Mouse (Mus musculus) ovary, postnatal 10 days (tissue): ENCODE data around the gene Shank1.
"Not testable (repeated sequence)": the region's sequence is repeated elsewhere in the genome, so short reads cannot be mapped to it uniquely, and the experiment has no call there.

ENCODE experiments used
- DNase-seq: peaks from one replicate; pipeline ENCODE4 v3.0.0; 2022; ENCODE audit warnings: low spot score

Gene Shank1

DNA sequence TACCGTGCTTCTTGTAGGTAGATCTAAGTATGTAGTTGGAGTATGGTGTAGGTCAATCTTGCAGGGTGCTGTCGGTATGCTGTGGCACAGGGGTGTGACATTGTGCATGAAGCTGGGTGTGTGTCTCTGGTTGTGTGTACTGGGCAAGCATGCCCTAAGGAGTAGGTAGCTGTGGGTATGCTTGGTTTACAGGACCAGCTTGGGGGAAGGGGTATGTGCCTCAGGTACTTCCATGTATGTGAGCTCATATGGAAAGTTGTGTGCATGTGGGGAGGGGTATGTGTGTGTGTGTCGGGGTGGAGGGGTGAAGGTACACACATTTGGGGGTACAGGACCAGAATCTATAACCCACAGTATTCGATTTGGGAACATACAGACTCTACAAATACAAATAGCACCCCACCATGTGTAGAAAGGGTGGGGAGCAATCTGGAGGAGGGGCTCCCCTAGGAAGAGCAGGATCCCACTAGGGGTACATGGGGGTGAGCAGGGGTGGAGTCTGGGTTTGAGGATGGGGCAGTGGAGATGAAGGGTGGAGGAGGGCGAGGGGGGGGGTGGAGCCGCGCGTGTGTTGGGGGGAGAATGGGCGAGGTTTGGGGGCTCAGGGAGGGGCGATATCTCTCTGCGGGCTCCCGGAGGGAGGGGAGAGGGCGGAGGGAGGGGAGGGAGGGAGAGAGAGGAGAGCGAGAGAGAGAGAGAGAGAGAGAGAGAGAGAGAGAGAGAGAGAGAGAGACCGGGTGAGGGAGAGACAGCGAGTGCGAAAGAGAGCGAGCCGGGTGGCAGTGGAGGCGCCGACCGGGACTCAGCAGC lies at the start of gene Shank1:
Shank1 (plus strand) TSS at position 779 of the 810 bp plus-strand sequence.
- no peak for DNase-seq

DNA sequence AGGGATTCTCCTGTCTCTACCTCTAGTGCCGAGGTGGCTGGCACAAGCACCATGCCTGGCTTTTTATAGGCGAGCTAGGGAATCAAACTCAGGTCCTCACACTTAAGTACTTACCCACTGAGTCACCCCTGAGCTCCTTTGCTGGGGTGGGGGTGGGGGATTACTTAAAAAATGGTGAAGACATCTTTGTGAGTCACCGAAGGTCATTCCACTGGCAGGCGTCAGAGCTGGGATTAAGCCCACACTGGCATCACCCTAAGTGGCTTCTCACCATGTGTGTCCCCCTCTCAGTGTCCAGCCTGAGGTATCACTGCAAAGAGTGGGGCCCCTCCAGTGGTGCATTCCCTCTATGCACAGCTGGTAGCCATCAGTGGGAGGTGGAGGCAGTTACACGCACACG lies 49.6 kb upstream of the Shank1 start:
- DNase-seq: no peak

DNA sequence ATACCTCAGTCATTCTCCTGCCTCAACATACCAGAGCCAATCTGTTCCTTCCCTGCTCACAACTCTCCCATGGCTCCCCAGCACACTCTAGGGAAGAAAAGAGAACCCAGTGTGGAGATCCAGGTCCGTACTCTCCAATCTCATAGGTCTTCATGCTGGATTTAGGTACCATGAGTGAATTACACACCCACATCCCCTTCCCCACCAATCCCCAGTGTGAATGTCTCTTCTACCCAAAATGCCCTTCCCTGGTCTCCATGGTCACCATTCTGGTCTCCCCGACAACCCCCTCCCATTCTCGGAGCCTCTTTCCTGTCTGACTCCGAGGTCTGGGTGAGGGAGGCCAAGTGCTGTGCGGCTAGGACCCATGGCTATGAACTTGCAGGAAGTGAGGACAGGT lies 48.9 kb upstream of the Shank1 start, which contains the start of gene Gm15517:
Gm15517 (plus strand) TSS at position 301 of the 400 bp plus-strand sequence.
- DNase-seq: no peak

DNA sequence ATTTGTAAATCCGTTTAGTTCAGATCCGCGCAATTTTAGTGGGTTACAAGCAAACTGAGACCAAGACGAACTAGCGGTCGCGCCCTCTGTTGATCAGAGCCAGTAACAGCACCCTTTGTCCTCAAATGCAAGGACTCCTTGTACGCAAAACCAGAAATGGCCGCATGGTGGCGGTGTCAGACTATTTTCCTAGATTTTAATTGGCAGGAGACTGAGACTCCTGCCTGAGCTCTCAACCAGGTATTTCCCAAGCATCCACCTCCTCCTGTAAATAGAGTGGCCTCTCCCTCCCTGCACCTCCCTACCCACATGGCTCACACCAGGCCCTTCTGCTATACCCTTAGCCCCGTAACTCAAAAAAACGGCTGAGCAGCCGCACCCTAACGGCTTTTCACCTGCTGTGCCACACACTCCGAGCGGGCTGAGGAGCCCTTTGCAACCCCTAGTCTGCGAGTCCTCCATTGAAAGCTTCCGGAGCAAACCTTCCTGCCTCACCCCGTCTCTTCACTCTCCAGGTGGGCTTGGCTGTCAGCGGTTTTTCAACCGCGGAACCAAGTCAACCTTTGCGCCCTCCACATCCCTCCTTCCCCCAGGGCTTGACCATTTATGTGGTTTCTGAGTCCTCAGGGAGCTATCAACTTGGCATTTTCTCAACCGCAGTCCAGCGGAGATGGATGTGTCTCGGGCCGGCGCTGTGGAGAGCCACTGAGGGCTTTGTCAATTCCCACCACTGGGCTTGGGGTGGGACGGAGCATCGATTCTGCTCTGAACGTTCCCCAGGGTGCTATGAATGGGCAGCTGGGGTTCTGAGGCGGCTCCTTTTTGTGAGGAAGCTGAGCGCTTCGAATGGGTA lies 47.0 kb upstream of the Shank1 start:
- DNase-seq: peak; percentile 91

DNA sequence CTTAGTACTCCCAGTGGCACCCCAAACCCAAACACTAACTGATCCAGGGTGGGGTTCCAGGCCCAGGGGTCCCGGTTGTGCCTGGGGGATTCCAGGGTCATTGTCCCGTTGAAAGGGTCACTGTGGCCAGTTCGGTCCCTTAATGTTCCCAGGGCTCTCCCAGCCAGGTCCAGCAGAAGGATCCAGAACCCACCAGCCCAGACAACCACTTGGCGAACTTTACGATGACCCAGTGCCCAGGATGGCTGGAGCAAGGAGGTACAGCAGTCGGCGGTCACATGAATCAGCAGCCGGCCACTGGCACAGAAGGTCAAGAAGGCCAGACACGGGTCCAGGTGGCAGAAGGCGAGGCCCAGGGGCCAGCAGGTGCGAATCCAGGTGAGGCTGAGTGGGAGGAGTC lies 41.9 kb upstream of the Shank1 start:
- DNase-seq: no peak

DNA sequence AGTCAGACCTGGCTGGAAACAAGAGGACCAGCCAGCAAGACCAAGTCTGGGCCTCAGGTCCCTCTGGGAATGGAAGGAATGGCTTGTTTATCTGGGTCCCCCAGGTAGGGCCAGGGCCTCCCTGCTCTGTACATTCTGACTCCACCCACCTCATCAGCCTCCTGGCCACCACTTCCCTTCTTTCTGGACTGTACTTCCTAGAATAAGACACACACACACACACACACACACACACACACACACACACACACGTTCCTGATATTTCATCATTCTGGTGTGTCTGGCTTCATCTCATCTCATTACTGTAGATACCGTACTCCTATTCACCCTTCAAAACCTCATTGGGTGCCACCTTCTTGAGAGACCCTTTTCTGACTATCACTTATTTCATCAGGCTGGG lies 40.7 kb upstream of the Shank1 start:
- DNase-seq: no peak

DNA sequence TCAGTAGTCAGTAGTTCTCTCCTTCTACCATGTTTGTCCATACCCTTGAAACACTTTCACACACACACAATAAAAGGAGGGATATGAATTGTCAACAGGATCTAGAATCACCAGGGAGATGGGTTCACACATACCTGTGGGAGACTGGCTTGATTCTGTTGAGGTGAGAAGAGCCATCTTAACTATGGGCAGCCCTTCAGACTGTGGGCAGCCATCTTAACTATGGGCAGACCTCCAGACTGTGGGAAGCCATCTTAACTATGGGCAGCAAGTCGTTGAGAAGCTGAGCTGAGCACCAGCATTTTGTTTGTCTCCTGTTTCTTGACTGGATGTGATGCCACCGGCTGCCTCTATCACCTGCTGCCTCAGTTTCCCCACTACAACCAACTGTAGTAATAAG lies 38.7 kb upstream of the Shank1 start:
- DNase-seq: no peak

DNA sequence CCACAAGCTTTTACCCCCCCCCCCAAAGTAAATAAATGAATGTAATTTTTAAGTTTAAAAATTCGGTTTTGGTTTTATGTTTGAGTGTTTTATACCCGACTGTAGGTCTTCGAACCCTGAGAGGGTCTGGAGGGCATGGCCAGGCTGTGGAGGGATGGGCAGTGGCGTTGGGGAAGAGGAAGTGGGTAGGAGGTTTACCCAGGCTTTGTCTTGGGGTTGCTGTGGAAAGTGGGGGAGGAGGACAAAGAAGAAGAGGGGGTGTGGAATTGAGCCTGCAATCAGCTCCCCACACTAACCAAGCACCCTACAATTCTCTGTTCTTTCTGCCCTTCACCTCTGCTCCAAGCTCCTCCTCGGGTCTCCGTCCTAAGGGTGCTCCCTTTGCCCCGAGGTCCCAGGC lies 37.5 kb upstream of the Shank1 start:
- DNase-seq: no peak

DNA sequence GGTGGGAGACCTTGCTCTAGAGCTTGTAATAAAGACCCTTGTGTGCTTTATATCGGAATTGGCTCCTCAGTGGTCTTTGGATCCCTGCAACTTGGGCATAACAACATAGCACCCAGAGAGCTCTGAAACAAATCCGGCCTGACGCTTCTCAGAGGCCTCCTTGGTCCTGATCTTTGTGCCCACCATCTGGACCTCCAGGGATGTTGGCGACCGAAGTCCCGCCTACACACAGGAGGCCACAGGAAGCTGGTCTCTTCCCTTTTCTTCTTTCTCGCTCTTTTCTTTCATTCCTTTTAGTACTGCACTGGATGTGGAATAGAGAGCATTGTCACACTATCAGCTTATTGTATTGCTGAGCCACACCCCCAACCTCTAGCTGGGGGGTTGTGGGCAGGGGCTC lies 36.6 kb upstream of the Shank1 start:
- no peak for DNase-seq

DNA sequence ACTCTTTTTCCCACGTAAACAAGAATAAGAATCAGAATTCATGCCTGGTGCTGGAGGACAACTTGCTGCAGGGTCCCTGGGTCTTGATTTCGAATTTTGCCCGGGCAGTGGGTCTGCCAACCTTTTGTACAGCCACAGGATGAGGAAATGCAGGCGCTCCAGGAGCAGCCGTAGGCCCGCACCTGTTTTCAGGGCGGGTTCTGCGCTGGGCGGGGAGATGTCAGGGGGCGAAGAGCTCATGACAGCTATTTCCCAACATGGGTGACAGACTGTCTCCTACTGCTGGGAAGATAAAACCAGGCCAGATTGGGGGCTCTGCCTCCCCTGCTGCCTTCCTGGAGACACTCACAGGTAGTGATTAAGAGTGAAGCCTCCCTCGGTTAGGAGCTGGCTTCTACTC lies 36.0 kb upstream of the Shank1 start:
- no peak for DNase-seq

DNA sequence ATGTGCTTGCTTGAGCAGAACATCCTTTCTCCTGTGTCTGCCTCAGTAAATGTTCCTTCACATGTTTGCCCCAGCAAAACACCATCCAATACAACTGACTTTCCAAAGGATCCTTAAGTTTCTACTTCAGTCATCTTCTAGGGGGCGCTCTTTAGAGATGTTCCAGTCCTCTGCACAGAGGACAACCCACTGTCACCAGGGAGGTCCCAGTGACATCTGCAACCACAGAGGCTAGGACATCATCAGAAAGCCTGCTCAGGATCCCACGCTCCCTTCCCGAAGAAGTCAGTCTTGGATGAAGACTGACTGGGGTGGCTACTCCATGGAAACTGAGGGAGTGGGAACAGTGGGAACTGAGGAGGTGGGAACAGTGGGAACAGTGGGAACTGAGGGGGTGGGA lies 34.5 kb upstream of the Shank1 start:
- no peak for DNase-seq

DNA sequence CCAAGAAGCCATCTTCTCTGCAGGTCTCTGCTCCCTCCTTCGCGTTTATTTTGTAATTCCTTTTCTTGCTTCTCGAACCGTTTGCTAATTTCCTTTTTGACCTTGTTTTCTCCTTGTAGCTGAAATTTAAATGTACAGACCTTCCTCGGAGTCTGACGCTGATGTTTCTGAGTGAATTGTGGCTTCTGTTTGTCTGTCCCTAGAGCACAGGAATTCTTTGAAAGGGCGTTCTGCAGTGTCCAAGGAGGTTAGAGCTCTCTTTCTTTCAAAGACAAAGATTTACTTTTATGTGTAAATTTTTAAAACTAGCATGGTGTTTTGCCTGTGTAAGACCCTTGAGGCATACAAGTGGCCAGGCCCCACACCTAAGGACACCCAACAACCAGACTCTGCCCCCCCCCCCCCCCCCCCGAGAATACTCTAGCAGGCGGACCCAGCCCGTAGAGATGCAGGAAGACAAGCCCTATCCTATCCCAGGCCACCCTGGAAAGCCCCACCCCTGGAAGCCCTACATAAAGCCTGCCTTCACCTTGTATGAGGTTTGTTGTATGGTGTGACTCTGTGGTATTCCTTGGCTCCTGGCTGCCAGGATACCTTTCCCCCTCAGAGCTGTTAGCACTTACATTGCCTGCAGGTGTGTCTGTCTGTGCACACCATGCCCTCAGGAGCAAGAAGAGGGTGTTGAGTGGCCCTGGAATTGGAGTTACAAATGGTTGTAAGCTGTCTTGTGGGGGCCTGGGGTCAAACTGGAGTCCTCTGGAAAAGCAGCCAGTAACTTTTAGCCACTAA lies 33.4 kb upstream of the Shank1 start:
- DNase-seq: no peak

DNA sequence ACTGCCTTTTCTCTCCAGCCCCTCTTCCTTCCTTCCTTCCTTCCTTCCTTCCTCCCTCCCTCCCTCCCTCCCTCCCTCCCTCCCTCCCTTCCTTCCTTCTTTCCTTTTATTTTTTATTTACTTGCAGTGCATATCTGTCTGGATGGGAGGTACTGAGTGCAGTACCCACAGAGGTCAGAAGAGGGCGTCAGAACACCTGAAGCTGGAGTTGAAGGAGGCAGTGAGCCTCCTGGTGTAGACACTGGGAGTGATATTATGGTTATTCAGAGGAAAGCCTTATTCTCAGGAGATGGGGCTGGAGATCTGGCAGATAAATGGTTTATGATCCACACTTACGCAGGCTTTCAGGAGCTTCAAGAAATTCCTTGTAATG lies 32.8 kb upstream of the Shank1 start:
- no peak for DNase-seq

DNA sequence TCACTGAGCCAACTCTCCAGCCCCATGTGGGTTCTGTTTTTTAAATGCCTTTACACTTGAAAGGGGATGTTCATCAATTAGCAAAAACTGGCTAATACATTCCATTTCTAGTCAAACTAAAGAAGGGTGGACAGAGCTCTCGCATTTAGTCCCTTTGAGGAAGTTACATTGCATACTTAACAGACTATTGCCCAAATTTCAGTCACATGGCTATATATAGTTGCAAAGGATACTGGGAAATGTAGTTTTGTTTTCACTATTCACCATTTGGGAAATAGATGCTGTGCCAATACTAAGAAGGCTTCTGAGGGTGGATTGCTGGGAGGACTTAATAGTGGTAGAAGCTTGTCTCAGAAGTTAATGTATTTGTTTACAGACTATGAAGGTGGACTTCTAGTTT lies 29.1 kb upstream of the Shank1 start:
- no peak for DNase-seq

DNA sequence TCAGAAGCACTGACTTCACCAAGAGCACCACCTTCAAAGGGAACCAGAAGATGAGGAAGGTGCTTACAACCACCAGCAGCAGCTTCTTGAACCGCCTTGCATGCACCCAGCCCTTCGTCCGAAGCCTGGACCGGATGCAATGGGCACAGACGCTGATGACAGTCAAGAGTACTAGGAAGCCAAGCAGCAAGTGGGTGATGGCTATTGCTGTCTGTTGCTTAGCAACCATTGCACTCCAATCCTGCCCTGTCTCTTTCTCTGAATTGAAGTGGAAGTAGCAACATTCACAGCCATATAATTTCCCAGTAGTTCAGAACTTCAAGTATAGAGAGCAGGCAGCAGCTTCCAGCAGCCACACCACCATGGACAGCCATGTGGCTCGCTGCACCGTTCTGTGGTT lies 28.5 kb upstream of the Shank1 start:
- no peak for DNase-seq

DNA sequence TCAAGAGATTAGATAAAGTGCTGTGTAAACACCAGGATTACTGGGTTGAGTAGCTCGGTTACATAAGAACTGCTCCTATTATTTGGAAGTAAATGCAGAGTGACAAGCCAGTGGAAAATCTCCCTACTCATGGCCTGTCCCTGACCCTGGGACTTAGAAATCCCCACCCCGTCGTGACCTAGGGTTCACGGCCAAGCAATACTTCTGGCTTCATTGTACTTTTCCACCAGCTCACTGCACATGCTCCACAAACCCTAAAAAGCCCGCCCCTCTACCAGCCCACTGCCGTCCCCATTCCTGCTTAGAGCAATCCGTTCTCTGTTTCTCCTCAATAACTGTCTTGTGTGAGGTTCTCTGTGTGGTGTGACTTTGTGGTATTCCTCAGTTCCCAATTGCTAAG lies 22.3 kb upstream of the Shank1 start:
- DNase-seq: no peak

DNA sequence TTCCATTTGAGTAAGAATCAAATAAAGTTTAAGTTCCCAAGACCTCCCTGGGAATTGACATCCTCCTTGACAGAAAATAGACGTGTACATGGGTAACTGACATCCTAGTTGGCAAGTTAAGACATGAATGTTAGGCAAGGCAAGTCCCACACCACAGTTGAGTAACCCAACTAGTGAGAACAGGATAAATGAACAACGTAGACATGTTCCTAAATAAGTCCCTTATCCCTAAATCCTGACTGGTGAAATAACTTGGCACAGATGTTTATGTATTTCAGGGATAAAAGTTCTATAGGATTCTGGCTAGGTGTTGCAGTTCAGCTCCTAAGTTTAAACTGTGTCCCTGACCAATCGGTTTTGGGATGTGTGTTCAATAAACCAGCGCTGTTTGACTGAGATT lies 19.1 kb upstream of the Shank1 start:
- no peak for DNase-seq

DNA sequence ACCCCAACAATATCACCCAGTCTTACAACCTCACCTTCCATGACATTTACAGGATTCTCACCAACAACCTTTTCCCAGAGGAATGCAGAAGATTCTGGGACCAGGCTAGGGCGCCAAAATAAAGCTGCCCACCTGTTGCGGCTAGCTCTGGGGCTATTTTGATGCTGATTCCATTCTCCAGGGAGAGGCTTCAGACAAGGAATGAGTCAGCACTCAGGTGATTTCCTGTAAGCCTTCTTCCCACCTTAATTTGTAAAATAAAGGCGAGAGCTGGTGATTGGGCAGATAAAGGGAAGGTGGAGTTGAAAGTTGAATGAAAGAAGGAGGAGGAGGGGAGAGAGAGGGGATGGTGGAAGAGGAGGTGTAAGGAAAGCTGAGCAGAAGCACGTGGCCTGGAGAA lies 18.6 kb upstream of the Shank1 start:
- no peak for DNase-seq

DNA sequence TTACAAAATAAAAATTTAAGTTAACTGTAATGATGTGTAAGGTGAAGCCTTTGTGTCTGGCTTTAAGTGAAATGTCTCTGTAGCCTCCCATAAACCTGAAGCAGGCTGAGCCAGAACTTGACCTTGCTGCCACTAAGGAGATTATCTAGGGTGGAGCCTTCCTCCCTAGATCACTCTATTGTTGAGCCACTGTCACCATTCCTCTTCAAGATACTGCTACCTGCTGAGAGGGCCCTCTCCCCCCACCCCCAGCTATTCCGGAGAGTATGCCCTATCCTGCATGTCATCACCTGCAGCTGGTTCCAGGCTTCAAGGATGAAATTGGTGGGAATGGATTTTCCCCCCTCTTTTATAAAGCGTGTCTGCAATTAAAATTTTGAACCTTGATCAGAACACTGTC lies 12.6 kb upstream of the Shank1 start:
- not testable (repeated sequence) for DNase-seq

DNA sequence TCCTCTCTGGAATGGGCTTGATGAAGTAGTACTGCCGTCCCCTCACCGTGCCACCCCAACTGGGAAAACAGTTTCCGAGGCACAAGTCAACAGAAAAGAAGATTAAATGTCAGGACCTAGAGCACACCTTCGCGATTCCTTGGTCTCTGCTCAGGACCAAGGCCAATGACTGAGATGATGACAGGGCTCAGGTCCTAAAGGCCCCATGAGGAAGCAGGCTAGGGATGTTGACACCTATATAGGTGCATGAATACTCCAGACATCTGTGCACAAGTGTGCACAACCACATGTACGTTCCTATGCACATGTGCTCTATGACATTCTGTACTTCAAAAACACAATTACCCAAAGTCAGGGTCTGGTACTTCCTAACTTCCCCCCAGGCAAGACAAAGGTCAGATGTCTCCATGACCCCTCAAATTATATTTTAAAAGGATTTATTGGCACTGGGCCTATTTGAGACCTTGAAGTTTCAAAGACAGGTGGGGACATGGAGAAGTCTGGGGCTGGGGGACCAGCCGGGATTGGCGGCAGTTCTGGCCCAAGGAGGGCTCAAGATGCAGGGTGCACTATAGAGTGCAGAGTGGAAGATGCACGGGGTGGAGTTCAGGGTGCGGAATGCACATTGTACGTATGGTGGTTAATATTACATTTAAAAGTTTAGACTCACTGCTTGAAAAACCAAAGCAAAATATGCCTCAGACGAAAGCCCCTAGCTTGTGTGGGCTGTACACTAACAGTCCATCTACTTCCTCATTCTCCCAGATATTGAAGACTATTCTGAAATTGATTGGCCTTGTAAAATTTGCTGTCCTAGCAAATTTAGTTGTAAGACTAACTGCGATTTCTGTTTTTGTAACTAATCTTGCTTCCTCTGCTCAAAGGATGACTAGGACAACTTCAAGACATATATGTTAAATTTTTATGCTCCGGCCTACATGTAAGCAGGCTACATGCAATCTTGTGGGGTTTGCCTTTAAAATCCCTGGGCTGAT lies 6.4 kb upstream of the Shank1 start:
- DNase-seq: no peak

DNA sequence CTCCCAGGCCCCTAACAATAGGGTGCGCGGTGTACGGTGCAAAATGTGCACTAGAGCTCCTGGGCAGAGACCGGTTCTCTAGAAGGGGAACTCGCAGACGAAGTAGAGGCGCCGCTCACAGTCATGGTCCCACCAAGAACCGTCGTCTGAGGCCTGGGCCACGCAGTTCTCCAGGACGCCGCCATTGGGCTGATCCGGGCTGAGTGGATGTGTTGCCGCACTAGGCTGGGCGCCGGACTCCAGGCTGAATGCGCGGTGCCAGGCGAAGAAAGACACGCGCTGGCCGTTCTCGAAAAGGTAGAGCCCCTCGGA lies 5.6 kb upstream of the Shank1 start:
- DNase-seq: no peak
